Mouse (Mus musculus) MEL (cell line): ENCODE measurements around the gene Tmem132c. TPM values are rescaled to one million over a fixed set of nuclear protein-coding genes. Genes with fewer than 3 reads are reported as not detected.

Experiments
- DNase-seq: peaks from one replicate; pipeline ENCODE4 v3.0.0; 2011; ENCODE audit warnings: low read depth, low spot score
- H3K27ac ChIP-seq: 2 replicates; pipeline ENCODE4 v1.5.1; 2012; ENCODE audit warnings: low read depth, mild to moderate bottlenecking, control low read depth, low read length, moderate library complexity; ENCODE audit not compliant: control insufficient read depth
- H3K27me3 ChIP-seq, 2 experiments: fragments of 150-350 bp in 1 of 2; sonication (generic) in 1 of 2; 2 replicates each; pipeline ENCODE4 v1.6.1; 2012; ENCODE audit warnings: low read length in 2 of 2, mild to moderate bottlenecking in 2 of 2, improper control_type of control experiment in 1 of 2, moderate library complexity in 1 of 2; ENCODE audit not compliant: insufficient read depth in 2 of 2, control insufficient read depth in 1 of 2
- H3K36me3 ChIP-seq, 2 experiments: 2 replicates each; pipeline ENCODE4 v1.6.1; 2012 to 2014; ENCODE audit warnings: low read length in 2 of 2, improper control_type of control experiment in 1 of 2, inconsistent platforms in 1 of 2, mild to moderate bottlenecking in 1 of 2; ENCODE audit not compliant: insufficient read depth in 2 of 2, control insufficient read depth in 1 of 2
- H3K4me1 ChIP-seq, 2 experiments: fragments of 150-350 bp in 1 of 2; sonication (generic) in 1 of 2; 2 replicates each; pipeline ENCODE4 v1.6.1; 2012; ENCODE audit warnings: low read length in 2 of 2, improper control_type of control experiment in 1 of 2, mild to moderate bottlenecking in 1 of 2; ENCODE audit not compliant: insufficient read depth in 2 of 2, control insufficient read depth in 1 of 2
- H3K4me3 ChIP-seq, 2 experiments: fragments of 150-350 bp in 1 of 2; sonication (generic) in 1 of 2; 2 replicates each; pipeline ENCODE4 v1.5.1; 2012; ENCODE audit warnings: low read depth in 2 of 2, low read length in 2 of 2, mild to moderate bottlenecking in 2 of 2, moderate library complexity in 2 of 2, control low read depth in 1 of 2, improper control_type of control experiment in 1 of 2; ENCODE audit not compliant: control insufficient read depth in 1 of 2, insufficient read depth in 1 of 2
- H3K79me2 ChIP-seq: 2 replicates; pipeline ENCODE4 v1.6.1; 2012; ENCODE audit warnings: mild to moderate bottlenecking, low read length, moderate library complexity; ENCODE audit not compliant: control insufficient read depth, poor library complexity, insufficient read depth
- H3K9ac ChIP-seq: 2 replicates; pipeline ENCODE4 v1.6.1; 2012; ENCODE audit warnings: low read depth, mild to moderate bottlenecking, control low read depth, low read length, moderate library complexity; ENCODE audit not compliant: control insufficient read depth, poor library complexity, severe bottlenecking
- H3K9me3 ChIP-seq: fragments of 150-350 bp; sonication (generic); replicated peaks from 2 replicates; pipeline ENCODE4 v1.6.1; 2012; ENCODE audit warnings: mild to moderate bottlenecking, low read length, improper control_type of control experiment, moderate library complexity; ENCODE audit not compliant: insufficient read depth
- CHD1 ChIP-seq: IDR thresholded peaks from 2 replicates; pipeline ENCODE4 v1.6.1; 2012; ENCODE audit warnings: low read depth, mild to moderate bottlenecking, inconsistent platforms, low read length, improper control_type of control experiment
- CHD2 ChIP-seq: IDR thresholded peaks from 2 replicates; pipeline ENCODE4 v1.6.1; 2011; ENCODE audit warnings: low read length, improper control_type of control experiment
- CTCF ChIP-seq, 3 experiments: IDR thresholded peaks in 2 of 3; conservative IDR thresholded peaks in 1 of 3; 2 replicates each; pipeline ENCODE4 v1.5.1; 2011 to 2012; ENCODE audit warnings: low read length in 3 of 3, low read depth in 2 of 3, mild to moderate bottlenecking in 2 of 3, improper control_type of control experiment in 1 of 3, inconsistent platforms in 1 of 3, mixed read lengths in 1 of 3, moderate library complexity in 1 of 3; ENCODE audit not compliant: control insufficient read depth in 1 of 3, insufficient read depth in 1 of 3, poor library complexity in 1 of 3, severe bottlenecking in 1 of 3
- ETS1 ChIP-seq: IDR thresholded peaks from 2 replicates; pipeline ENCODE4 v1.6.1; 2012; ENCODE audit warnings: low read depth, mild to moderate bottlenecking, inconsistent platforms, low read length, improper control_type of control experiment, moderate library complexity
- GATA1 ChIP-seq: IDR thresholded peaks from 2 replicates; pipeline ENCODE4 v1.6.1; 2011; ENCODE audit warnings: low read depth, low read length, improper control_type of control experiment
- HCFC1 ChIP-seq: IDR thresholded peaks from 2 replicates; pipeline ENCODE4 v1.6.1; 2012; ENCODE audit warnings: low read depth, mild to moderate bottlenecking, inconsistent platforms, low read length, improper control_type of control experiment, moderate library complexity
- JUND ChIP-seq: IDR thresholded peaks from 2 replicates; pipeline ENCODE4 v1.6.1; 2011; ENCODE audit warnings: low read depth, mild to moderate bottlenecking, improper control_type of control experiment, low read length
- KAT2A ChIP-seq: conservative IDR thresholded peaks from 2 replicates; pipeline ENCODE4 v1.6.1; 2012; ENCODE audit warnings: low read depth, low read length, improper control_type of control experiment, inconsistent platforms
- MAFK ChIP-seq: IDR thresholded peaks from 2 replicates; pipeline ENCODE4 v1.6.1; 2011; ENCODE audit warnings: low read depth, mild to moderate bottlenecking, low read length, improper control_type of control experiment, borderline replicate concordance
- MAZ ChIP-seq: IDR thresholded peaks from 2 replicates; pipeline ENCODE4 v1.6.1; 2012; ENCODE audit warnings: low read depth, mild to moderate bottlenecking, inconsistent platforms, low read length, improper control_type of control experiment
- MYB ChIP-seq: IDR thresholded peaks from 2 replicates; pipeline ENCODE4 v1.6.1; 2011; ENCODE audit warnings: mild to moderate bottlenecking, low read depth, low read length, improper control_type of control experiment
- NRF1 ChIP-seq: IDR thresholded peaks from 2 replicates; pipeline ENCODE4 v1.6.1; 2014; ENCODE audit warnings: low read depth, mild to moderate bottlenecking, inconsistent platforms, low read length, improper control_type of control experiment, moderate library complexity; ENCODE audit not compliant: poor library complexity, insufficient read depth, severe bottlenecking
- POLR2AphosphoS2 ChIP-seq: IDR thresholded peaks from 2 replicates; pipeline ENCODE4 v1.6.1; 2011; ENCODE audit warnings: low read length, improper control_type of control experiment
- POLR2AphosphoS5 ChIP-seq: IDR thresholded peaks from 2 replicates; pipeline ENCODE4 v1.6.1; 2012; ENCODE audit warnings: low read depth, borderline replicate concordance, mild to moderate bottlenecking, inconsistent platforms, low read length, moderate library complexity, mixed read lengths
- TAL1 ChIP-seq: IDR thresholded peaks from 2 replicates; pipeline ENCODE4 v1.6.1; 2012; ENCODE audit warnings: mild to moderate bottlenecking, inconsistent platforms, low read length, moderate library complexity, mixed read lengths
- USF2 ChIP-seq, 2 experiments: IDR thresholded peaks; 2 replicates each; pipeline ENCODE4 v1.6.1; 2011 to 2012; ENCODE audit warnings: improper control_type of control experiment in 2 of 2, low read length in 2 of 2, borderline replicate concordance in 1 of 2, inconsistent platforms in 1 of 2, low read depth in 1 of 2, mild to moderate bottlenecking in 1 of 2; ENCODE audit not compliant: insufficient read depth in 1 of 2
- ZKSCAN1 ChIP-seq: IDR thresholded peaks from 2 replicates; pipeline ENCODE4 v1.6.1; 2012; ENCODE audit warnings: low read depth, mild to moderate bottlenecking, inconsistent platforms, low read length, improper control_type of control experiment, moderate library complexity
- polyA plus RNA-seq, 2 experiments: library from polyadenylated mRNA; stranded (reverse) in 1 of 2; unstranded in 1 of 2; fragments of >175 nt in 1 of 2; fragments of >200 nt in 1 of 2; gene quantifications; 2 replicates each; pipeline versions ENCODE4 v1.2.1 to v1.2.4; 2012; ENCODE audit warnings: low replicate concordance in 2 of 2, low read depth in 1 of 2; ENCODE audit not compliant: insufficient read length in 2 of 2, insufficient read depth in 1 of 2, missing spikeins in 1 of 2
- total RNA-seq: library from RNA; depleted of rRNA; stranded (reverse); fragments of 300-350 nt; gene quantifications from 2 replicates; pipeline ENCODE4 v1.2.3, GENCODE M21; 2012

The Tmem132c gene
- total and polyA plus RNA-seq, 3 experiments, result not detected

- no peaks in the 10 kb centered on the region for H3K9me3 ChIP-seq
- no peaks in the 10 kb centered on the region for H3K79me2 ChIP-seq
- no peaks in the 10 kb centered on the region for H3K4me1 ChIP-seq
- H3K36me3 ChIP-seq, result no peaks in the 10 kb centered on the region
- TF ChIP-seq JUND (no peak), ETS1 (no peak), KAT2A (no peak), TAL1 (no peak), CHD2 (no peak), NRF1 (no peak), GATA1 (no peak), POLR2AphosphoS5 (no peak), POLR2AphosphoS2 (no peak), CHD1 (no peak), MYB (no peak), MAFK (no peak), CTCF (IDR thresholded peaks at IDR 0.05 in 2 of 3, conservative IDR thresholded peaks at IDR 0.05 in 1 of 3; ENCODE audit: control insufficient read depth in 1 of 3, insufficient read depth in 1 of 3, low read depth in 2 of 3, low read length in 3 of 3, poor library complexity in 1 of 3, severe bottlenecking in 1 of 3) (no peak)
- H3K4me3 ChIP-seq, result no peak overlapping the region
- H3K27ac ChIP-seq, result no peak overlapping the region
- H3K27me3 ChIP-seq, result no peaks in the 10 kb centered on the region
- DNase-seq, result no peak
- H3K9ac ChIP-seq, result no peak overlapping the region
Measured at GRCm38 (mm10) chr5:127305312-127305711, 63.7 kb downstream of the Tmem132c start.

DNA sequence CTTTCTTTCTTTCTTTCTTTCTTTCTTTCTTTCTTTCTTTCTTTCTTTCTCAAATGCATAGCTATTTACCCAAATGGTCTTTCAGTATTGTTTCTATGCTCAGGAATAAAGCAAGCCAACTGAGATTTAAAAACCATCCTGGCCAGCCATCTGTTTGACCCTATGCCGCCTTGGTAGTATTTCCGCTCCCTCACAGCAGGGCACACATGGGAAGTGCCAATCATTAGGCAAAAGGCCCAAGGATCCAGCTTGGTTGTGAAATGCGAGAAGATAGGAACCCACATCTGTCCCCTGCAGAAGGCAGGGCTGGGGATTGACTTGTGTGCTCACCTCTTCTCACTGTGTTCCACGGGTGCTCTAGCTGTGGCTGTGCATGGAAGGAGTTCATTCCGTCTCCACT, 64.1 kb downstream of the Tmem132c start:
- Histone ChIP-seq H3K9ac (no peak overlapping the region), H3K36me3 (no peaks in the 10 kb centered on the region), H3K27ac (no peak overlapping the region), H3K27me3 (no peaks in the 10 kb centered on the region), H3K9me3 (no peaks in the 10 kb centered on the region), H3K4me1 (no peaks in the 10 kb centered on the region), H3K4me3 (no peak overlapping the region), H3K79me2 (no peaks in the 10 kb centered on the region)
- TF ChIP-seq ZKSCAN1 (no peak), USF2 (IDR thresholded peaks at IDR 0.05; ENCODE audit: borderline replicate concordance in 1 of 2, insufficient read depth in 1 of 2, low read depth in 1 of 2, low read length in 2 of 2) (no peak), HCFC1 (no peak), POLR2AphosphoS5 (no peak), JUND (no peak), MAZ (no peak)
- no peak for DNase-seq
